Mouse (Mus musculus): ENCODE data around the gene Pvr.
"Not testable (repeated sequence)": the region's sequence is repeated elsewhere in the genome, so short reads cannot be mapped to it uniquely, and the experiment has no call there.

Gene Pvr

DNA sequence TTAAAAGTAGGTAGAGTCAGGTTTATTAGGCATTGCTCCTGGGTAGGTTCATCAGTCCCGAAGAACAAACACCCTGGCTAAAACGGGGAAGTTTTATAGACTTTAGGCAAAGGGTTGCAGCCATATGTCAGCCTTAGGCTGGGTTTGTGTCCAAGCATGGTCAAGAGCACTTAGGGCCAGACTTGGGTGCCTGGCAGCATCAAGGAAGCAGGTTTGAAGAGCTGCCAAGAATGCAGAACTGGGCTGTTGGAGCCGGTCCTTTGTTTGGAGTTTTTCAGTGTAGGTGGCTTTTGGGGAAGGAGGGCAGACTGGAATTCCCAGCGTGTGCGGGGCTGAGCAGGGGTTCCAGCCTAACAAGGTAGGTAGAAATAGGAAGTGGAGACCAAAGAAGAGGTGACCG is 15.0 kb upstream of the Pvr start:
- in situ Hi-C loops (cut with MboI; ENCODE audit: unreplicated experiment in 2 of 2): no loop called here

DNA sequence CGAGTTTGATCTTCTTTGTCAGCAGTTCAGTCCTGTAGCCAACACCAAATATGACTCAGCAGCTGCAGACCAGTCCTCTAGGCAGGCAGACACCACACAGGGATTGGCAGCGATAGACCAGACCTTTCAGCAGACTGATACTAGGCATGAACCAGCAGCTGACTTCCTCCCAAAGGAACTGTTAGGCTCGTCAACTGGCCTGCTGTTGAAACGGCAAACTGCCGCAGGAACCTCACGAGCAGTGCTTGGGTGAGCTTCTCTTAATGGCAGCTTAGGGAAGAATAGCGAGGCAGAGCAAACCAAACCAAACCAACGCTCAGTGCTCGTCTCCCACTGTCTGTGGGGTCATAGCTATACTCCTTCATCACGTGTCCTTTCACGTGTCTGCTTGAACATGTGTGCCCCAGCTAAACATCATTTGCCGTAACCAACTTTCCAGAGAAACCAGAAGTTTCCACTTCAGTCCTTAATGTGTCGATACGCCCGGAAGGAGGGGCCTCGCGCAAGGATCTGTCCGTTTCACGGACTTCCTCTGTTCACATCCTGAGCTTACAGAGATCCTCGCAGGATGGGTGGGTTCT is 14.3 kb upstream of the Pvr start:
- in situ Hi-C loops (cut with MboI; ENCODE audit: unreplicated experiment in 2 of 2): no loop called here

DNA sequence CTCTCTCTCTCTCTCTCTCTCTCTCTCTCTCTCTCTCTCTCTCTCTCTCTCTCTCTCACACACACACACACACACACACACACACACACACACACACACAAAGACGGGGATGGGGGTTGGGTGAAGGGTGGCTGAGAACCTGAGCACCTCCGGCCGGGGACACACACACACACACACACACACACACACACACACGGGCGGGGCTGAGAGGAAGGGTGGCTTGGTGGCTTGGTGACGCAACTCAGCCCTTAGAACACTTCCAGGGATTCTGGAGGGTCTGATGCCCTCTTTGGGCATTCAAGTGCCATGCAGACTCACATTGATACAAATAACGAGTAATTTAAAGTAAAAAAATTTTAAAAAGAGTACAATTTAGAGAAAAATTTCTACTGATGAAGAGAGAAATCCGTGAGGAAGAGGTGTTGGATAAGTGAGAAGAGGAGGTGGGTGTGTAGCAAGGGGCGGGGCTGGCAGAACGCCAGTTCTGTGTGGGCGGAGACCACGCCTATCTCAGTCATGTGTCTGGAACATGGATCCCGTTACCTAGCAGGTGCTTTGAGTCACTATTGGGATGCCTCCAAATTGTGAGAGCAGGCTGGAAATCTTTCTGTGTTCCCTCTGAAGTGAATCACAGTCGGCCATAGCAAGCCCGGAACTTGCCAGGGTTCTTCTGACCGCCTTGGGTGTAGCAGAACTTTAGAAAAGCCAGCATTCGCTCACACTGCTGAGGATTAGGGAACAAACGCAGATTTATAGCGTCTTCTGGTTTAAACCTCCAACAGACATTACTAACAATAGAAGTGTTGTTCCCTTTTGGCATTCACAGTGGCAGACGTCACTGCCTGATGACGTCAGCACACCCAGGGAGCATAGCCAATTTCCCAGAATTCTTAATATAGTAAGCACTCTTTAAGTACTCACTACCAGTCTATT is 12.2 kb upstream of the Pvr start:
- in situ Hi-C loops (cut with MboI; ENCODE audit: unreplicated experiment in 2 of 2): no loop called here

DNA sequence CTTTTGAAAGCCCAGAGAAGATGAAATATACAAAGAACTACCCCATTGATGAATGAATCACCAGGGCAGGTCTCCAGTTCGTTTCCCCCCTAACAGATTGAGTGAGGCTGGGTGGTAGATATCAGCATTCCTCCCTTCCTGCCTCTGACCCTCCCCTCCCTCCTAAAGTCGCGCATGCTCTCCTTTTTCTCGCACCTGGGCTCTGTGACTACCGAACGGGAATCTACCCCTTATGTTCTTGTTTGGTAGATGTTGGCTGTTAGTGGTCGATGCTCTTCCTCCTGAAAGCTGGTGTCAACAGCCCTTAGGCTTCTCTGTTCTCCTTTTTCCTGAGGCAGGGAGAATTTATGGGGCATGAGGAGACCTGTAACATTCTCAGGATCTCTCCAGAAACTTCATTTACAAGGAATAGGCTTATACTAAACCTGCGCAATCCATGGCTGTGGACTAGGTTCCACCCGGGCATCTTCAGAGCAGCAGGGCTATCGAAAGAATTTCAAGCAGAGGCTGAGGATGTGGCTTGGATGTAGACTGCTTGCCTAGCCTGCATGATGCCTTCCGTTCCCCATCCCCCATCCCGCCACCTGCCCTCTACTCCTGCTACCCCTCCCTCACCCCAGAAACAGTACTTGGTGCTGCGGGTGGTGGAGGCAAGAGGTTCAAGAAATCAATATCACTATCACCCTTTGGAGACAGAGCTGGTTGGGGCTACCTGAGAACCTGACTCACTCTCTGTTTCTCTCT is 11.3 kb upstream of the Pvr start:
- in situ Hi-C loops (cut with MboI; ENCODE audit: unreplicated experiment in 2 of 2): no loop called here

DNA sequence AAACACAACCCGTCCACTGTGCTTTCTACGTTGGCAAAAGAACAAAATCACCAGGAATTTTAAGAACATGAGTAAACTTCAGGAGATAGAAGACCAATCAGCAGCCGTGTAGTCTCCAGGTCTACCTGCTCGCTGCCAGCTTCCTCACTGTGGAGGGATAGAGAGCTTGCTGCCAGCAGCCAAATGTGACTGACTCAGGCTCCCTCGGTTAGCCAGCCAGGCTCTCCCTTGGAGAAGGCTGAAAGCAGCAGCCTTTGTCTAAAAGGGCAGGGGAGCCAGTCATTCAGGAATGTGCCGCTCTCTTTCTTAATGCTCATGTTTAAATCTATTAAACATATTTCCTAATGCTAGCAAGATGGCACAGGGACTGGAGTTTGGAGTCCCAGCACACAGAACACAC is 9.5 kb upstream of the Pvr start:
- in situ Hi-C loops (cut with MboI; ENCODE audit: unreplicated experiment in 2 of 2): not testable (repeated sequence)

DNA sequence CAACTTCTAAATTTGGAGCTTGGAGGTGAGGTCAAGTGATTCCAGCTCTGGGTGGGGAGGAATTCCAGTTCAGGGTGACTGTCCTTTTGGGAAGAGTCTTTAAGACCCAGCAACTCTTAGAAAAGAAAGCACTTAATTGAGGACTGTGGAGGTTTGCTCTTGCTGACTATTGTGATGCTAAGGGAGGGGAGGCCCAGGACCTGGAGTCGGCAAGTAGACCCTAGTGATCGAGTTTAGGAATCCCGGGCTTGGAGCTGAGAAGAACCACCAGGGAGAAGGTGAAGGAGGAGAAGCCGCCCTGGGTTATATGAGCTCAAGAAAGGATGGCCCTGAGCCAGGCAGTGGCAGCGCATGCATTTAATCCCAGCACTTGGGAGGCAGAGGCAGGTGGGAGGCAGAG is 7.5 kb upstream of the Pvr start:
- in situ Hi-C loops (cut with MboI; ENCODE audit: unreplicated experiment in 2 of 2): no loop called here

DNA sequence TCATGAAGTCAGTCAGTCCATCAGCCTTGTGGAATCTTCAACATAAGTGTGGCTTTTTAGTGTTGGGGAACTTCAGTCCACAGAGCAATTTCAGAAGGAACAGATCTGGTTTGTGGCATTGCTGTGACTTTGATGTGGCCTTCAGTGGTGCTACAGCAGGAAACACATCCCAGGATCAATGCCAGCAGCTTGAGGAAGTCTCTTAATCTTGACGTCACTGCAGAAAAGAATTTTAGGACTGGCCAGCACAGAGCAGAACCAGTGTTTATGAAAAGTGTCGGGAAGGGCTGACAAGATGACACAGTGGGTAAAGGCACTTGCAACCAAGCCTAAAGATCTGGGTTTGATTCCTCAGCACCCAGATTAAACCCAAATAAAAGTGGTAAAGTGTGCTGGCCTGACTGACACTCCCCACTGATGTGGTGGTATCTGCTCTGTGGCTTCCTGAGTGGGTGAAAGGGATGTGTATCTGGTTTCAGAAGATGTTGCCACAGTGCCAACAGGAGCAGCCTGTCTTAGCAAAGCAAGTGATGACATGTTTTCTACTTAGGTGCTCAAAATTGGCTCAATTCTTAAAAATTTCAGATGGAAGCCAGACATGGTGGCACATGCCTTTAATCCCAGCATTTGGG is 6.0 kb upstream of the Pvr start:
- in situ Hi-C loops (cut with MboI; ENCODE audit: unreplicated experiment in 2 of 2): no loop called here

DNA sequence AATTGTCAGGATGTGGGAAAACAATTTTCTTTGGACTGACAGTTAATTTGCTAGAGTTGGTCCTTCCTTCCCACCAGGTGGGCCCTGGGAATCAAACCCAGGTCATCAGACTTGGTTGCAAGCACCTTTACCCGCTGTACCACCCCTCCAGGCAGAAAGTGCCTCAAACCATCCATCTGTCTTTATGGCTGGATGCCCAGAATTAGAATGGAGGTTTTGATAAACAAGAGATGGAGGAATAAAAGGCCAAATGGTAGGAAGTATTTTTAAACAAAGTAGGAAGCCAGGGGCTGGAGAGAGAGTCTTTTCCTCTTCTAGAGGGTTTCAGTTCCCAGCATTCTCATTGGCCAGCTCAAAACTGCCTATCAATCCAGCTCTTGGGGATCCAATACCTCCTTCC is 4.4 kb upstream of the Pvr start:
- in situ Hi-C loops (cut with MboI; ENCODE audit: unreplicated experiment in 2 of 2): no loop called here

DNA sequence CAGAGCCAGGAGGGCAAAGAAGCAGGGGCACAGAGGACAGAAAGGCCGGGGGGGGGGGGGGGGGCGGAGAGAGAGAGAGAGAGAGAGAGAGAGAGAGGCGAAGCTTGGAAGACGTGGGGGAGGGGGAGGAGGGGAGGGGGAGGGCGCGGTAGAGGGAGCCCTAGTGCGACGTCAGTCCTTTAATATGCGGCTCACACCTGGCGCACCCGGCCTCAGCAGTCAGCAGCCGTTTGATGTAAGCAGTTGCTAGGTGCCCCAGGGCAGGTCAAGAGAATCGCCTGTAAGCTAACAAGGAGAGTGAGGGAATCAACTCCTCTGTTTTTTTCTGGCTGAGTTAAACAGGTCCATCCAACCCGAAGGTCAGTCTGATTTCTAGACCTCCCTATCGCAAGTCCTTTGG is 2.8 kb upstream of the Pvr start:
- in situ Hi-C loops (cut with MboI; ENCODE audit: unreplicated experiment in 2 of 2): no loop called here

DNA sequence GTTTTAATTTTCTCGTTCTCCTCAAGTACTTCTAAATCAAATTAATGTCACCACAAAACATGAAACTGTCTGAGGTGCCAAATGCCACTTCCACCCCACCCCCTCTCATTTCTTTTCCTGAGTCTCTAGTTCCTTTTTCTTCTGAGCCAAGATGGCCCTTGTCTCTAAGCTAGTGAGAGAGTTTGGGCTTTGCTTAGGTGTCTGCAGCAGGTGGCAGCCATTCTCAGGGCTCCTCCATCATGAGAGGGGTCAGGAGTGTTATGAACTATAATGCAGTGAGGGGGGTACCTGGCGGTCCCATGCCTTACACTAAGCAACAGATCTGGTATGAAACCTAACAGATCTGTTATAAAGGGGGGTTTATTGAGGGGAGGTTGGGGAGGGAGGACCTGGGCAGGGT is 2.4 kb upstream of the Pvr start:
- in situ Hi-C loops (cut with MboI; ENCODE audit: unreplicated experiment in 2 of 2): no loop called here

DNA sequence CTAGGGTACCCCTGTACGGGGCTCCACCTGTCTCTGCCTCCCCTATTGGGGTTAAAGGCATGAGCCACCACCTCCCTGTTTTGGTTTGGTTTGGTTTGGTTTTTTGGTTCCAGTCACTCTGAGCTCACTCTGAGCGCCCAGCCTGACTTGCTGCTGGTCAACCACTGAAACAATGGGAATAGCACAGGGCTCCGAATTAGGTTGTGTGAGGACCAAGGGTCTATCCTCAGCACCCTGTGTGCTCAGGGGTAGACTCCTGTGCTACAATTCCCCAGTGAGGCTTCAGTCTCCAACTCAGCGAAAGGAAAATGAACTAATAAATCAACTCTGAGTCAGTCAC is 824 bp downstream of the Pvr start:
- in situ Hi-C loops (cut with MboI; ENCODE audit: unreplicated experiment in 2 of 2): no loop called here

DNA sequence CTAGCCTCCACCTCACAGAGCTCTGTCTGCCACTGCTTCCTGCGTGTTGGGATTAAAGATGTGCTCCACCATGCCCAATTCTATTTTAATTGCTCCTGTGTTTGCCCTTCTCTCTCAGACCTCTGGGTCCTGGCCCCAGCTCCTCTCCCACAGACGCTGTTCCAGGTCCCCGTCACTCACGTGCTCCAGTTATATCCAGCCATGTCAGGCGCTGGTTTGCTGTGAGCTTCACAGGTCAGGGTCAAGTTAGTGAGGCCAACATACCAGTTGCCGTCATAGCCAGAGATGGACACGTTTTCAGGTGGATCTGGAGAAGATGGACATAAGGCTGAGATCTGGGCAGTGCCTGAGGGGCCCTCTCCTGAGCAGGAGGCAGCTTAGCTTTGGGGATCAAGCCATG is 6.4 kb downstream of the Pvr start:
- in situ Hi-C loops (cut with MboI; ENCODE audit: unreplicated experiment in 2 of 2): loop anchor here (5.0 kb wide), 1 partner anchor 43 kb away; no protein-coding TSS in a partner anchor

DNA sequence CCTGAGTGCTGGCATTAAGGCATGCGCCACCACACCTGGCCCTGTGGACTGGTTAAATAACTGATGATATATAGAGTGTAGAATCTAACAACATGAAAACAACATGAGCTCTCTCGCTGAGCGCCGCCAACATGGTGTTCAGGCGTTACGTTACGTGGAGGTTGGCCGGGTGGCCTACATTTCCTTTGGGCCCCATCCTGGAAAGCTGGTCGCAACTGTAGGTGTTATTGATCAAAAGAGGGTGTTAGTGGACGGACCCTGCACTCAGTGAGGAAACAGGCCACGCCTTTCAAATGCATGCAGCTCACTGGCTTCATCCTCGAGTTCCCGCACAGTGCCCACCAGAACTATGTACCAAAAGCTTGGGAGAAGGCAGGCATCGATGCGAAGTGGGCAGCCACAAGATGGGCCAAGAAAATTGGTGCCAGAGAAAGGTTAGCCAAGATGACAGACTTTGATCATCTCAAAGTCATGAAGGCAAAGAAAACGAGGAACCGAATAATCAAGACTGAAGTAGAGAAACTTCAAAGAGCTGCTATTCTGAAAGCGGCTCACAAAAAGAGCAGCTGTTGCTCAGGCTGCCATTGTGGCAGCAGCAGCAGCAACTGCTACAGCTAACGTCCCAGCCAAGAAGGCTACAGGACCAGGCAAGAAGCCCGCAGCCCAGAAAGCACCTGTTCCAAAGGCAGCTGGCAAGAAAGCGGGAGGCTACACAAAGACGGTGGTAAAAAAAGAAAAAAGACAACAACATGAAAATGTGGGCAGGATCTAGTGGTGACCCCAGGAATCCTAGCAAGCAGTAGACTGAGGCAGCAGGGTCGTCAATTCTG is 9.1 kb downstream of the Pvr start:
- in situ Hi-C loops (cut with MboI; ENCODE audit: unreplicated experiment in 2 of 2): loop anchor here (5.0 kb wide), 1 partner anchor 45 kb away; no protein-coding TSS in a partner anchor

DNA sequence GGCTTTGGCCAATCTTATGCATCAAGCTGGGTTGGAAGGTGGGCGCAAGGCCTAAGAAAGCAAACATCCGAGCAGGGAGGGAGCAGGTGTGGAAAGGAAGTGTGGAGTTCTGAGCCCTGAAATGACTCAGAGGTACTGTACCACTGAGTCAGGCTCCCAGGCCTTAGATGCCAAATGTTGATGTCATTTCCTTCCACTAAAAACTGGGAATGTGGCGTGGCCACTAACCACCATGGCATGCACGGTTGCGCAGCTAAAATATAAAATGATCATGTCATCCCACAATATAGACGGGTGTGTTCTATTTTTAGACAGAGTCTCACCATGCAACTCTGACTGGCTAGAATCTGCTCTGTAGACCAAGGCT is 9.7 kb downstream of the Pvr start:
- in situ Hi-C loops (cut with MboI; ENCODE audit: unreplicated experiment in 2 of 2): loop anchor here (5.0 kb wide), 1 partner anchor 46 kb away; no protein-coding TSS in a partner anchor

DNA sequence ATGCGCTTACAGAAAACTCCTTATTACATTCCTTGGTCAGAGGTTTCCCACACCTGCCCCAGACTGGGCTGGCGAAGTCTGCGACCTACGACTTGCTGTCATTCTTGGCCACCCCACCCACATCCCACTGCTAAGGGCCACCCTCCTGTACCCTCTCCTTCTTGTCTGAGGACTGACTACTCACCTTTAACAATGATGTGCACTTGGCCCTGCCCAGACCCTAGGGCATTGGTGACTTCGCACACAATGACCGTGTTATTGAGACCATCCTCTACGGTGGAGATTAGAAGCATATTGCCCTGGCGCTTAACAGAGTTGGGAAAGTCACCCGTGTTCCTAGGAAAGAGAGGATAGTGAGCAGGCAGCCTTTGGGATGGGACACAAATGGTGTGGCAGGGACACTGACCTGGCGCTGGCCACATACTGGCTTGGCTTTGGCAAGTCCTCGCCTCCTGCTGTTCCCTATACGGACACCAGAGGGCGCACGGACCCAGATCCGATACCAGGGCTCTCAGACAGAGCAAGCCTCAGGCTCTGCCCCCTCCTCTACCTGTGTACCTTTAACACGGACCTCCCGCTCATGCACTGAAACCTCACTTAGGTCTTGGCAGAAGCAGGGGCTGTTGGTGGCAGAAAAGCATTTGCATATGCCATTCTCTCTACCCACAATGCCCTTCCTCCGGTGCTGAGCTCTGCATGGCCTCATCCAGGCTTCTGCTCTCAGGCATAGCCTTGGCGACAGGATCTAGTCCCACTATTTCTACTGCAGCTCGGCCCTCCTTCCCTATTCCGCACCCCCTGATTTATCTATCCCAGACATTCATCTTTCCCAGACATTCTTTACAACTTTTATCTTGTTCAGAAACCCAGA is 10.3 kb downstream of the Pvr start:
- in situ Hi-C loops (cut with MboI; ENCODE audit: unreplicated experiment in 2 of 2): loop anchor here (5.0 kb wide), 1 partner anchor 47 kb away; no protein-coding TSS in a partner anchor

DNA sequence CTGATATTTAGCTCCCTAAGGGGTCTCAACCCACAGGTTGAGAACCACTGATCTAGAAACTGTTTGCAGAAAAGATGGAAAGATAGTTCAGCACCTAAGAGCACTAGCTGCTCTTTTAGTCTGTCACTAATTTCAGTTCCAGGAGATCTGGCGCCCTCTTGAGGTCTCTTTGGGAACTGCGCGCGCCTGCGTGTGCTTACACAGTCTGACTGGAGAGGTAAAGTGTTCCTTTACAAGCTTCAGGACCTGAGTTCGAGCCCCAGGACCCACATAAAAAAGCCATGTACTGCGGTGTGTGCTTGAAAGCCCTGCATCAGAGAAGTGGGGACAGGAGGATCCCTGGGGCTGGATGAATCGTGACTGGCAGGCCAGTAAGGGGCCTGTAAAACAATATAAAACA is 31.1 kb downstream of the Pvr start:
- in situ Hi-C loops (cut with MboI; ENCODE audit: unreplicated experiment in 2 of 2): no loop called here

DNA sequence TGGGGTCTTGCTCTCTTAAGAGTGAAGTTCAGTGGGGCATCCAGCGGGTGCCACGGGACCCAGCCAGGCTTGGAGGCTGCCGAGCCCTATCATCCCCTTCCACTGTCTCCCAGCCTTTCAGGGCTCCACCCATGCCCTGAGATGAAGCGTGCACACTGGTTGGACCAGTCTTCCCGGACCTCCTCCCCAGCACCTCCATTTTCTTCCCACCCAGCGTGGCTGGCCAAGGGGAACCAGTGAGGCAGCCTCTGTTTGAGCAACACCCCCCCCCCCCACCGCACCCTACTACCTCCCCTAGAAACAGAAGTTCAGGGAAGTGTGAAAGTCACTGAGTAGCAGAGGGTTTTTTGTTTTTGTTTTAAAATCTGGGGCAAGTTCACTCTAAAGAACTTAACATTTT is 33.1 kb downstream of the Pvr start, which contains the start of gene Ceacam19:
Ceacam19 (minus strand) TSS at position 117 of the 400 bp plus-strand sequence.
- in situ Hi-C loops (cut with MboI; ENCODE audit: unreplicated experiment in 2 of 2): no loop called here

DNA sequence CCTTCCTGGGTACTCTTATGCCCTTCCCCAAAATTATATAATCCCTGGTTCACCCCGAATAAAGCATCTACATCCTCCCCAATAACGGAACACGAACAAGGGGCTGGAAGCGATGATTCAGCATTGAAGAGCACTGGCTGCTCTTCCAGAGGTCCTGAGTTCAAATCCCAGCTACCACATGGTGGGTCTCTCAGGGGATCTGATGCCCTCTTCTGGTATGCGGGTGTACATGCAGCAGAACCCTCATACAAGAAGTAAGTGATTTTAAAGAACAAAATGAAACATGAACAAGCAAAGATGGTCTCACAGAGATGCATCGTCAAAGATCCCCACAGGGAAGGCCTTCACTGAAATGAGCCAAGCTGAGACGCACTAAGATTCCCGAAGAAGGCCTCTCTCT is 40.2 kb downstream of the Pvr start:
- in situ Hi-C loops (cut with MboI; ENCODE audit: unreplicated experiment in 2 of 2): no loop called here

DNA sequence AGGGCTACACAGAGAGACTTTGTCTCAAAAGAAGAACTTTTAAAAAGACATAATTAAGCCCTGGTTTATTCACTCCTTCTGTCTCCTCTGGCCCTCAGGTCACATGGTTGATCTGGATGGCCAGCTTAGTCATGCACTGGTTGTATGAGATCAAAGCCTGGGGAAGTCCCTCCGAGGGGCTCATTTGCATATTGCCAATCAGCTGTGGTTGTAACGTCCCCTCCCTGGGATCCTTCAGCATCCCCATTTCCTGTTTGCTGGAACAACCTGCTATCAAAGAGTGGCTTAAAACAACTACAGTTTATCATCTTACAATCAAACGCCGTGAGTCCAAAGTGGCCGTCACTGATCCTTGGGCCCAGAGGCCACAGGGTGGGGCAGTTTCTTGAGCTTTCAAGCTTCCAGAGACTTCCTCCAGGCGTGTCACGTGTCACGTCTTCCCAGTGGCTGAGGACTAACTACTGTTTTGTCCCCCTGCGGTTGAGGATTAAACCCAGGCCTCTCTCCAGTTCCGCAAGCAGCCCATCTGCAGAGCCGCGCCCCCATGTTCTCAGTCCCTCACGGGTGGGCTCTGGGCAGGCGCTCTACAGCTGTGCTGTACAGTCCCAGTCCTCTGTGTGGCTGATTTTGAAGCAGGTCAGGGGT is 44.1 kb downstream of the Pvr start:
- in situ Hi-C loops (cut with MboI; ENCODE audit: unreplicated experiment in 2 of 2): loop anchor here in 1 of 2 experiments (10.0 kb wide), 1 partner anchor 472 kb away; the partner anchor contains the start of genes Ckm and Klc3

Data from v-Abl transformed pro-B cells (cell line).